Mouse (Mus musculus): ENCODE measurements around the gene Mindy4b-ps.

- TF ChIP-seq POLR2A (IDR thresholded peaks at IDR 0.05; ENCODE audit: borderline replicate concordance, control insufficient read depth, low read depth, low read length) = no peak
- TF ChIP-seq CTCF (IDR thresholded peaks at IDR 0.05; ENCODE audit: control insufficient read depth, insufficient read depth, low read length) = no peak
Observed at GRCm38 (mm10) chr3:58784219-58785092, 37.7 kb downstream of the Mindy4b-ps start.

All from bone marrow, adult 2 months (tissue).